Mouse (Mus musculus): ENCODE measurements around the gene Cybrd1. TPM values are rescaled to one million over a fixed set of nuclear protein-coding genes. Genes with fewer than 3 reads are reported as not detected.

Cybrd1 gene
- polyA plus RNA-seq, 1 experiment, result 9.4 TPM

DNA sequence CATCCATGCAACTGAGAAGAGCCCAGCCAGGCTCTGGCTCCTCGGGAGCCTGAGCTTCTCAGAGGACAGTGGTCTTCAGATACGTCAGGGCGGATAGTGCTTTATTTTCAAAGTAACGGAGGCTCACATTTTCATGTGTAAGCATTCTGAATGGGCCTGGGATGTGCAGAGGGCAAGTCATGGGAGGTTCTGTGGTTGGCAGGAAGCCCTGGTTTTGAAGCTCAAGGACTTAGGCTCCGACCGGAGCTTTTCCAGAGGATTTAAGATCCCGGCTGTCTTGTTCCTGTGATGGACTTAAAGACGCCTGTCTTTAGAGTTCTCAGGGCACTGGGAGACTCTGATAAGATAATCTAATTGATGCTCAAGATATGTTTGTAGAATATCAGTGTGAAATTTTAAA is 38.7 kb downstream of the Cybrd1 start:
- TF ChIP-seq POLR2A (IDR thresholded peaks at IDR 0.05; ENCODE audit: borderline replicate concordance, extremely low read depth, insufficient read depth, insufficient read length, poor library complexity, severe bottlenecking) (no peak), CTCF (IDR thresholded peaks at IDR 0.05; ENCODE audit: borderline replicate concordance, extremely low read depth, insufficient read depth, insufficient read length) (no peak)
- no peak for DNase-seq (ENCODE audit: low read depth)

- no peak for DNase-seq (ENCODE audit: low read depth)
- TF ChIP-seq POLR2A (IDR thresholded peaks at IDR 0.05; ENCODE audit: borderline replicate concordance, extremely low read depth, insufficient read depth, insufficient read length, poor library complexity, severe bottlenecking) (no peak), CTCF (IDR thresholded peaks at IDR 0.05; ENCODE audit: borderline replicate concordance, extremely low read depth, insufficient read depth, insufficient read length) (no peak)
These were observed 40.2 kb downstream of the Cybrd1 start for GRCm38 (mm10) chr2:71157881-71158280.

GRCm38 (mm10) chr2:71159576-71160306 is 42.0 kb downstream of the Cybrd1 start:
- no peak for TF ChIP-seq POLR2A (IDR thresholded peaks at IDR 0.05; ENCODE audit: borderline replicate concordance, extremely low read depth, insufficient read depth, insufficient read length, poor library complexity, severe bottlenecking)
- TF ChIP-seq CTCF (IDR thresholded peaks at IDR 0.05; ENCODE audit: borderline replicate concordance, extremely low read depth, insufficient read depth, insufficient read length), result no peak
- no peak for DNase-seq (ENCODE audit: low read depth)

- no peak for TF ChIP-seq CTCF (IDR thresholded peaks at IDR 0.05; ENCODE audit: borderline replicate concordance, extremely low read depth, insufficient read depth, insufficient read length)
- TF ChIP-seq POLR2A (IDR thresholded peaks at IDR 0.05; ENCODE audit: borderline replicate concordance, extremely low read depth, insufficient read depth, insufficient read length, poor library complexity, severe bottlenecking), result no peak
- peak; percentile 86 for DNase-seq (ENCODE audit: low read depth)
These were observed 42.7 kb downstream of the Cybrd1 start for GRCm38 (mm10) chr2:71160307-71160861.

- DNase-seq (ENCODE audit: low read depth), result no peak
- TF ChIP-seq POLR2A (IDR thresholded peaks at IDR 0.05; ENCODE audit: borderline replicate concordance, extremely low read depth, insufficient read depth, insufficient read length, poor library complexity, severe bottlenecking) (no peak), CTCF (IDR thresholded peaks at IDR 0.05; ENCODE audit: borderline replicate concordance, extremely low read depth, insufficient read depth, insufficient read length) (no peak)
These were observed 43.8 kb downstream of the Cybrd1 start for GRCm38 (mm10) chr2:71161558-71161957.

DNA sequence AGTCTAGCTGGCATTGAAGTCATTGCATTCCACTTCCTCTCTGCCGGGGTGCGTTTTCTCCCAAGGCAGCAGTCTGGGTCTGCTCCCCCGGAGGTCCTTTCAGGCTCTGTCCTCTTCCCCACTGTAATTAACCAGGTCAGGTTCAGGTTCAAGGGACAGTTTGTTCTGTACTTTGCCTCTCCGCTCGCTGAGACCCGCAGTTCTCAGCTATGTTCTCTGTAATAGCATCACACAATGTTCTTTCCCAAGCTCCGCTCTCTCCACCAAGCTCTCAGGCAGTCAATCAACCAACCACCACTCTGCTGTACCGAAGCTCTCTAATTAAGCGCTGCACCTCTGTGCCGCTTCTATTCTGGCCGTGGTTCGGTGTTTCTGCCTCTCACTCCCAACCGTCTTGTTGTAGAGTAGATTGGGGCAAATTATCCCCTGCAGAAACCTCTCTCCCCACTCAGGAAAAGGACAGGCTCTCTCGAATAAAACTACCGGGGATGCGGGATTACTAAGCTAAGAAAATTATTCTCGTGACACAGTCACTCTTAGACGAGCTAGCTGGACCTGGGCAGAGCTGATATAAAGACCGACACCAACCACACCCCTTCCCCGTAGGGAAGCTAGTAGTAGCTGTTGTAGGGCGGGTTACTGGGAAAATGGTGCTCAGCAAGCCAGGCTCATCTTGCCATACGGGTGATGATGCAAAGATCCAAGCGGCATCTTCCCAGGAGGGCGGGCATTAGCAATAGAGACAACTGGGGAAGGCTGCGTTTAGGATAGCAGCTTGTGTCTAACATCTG is 45.3 kb downstream of the Cybrd1 start:
- TF ChIP-seq CTCF (IDR thresholded peaks at IDR 0.05; ENCODE audit: borderline replicate concordance, extremely low read depth, insufficient read depth, insufficient read length) (no peak), POLR2A (IDR thresholded peaks at IDR 0.05; ENCODE audit: borderline replicate concordance, extremely low read depth, insufficient read depth, insufficient read length, poor library complexity, severe bottlenecking) (no peak)
- DNase-seq (ENCODE audit: low read depth), result no peak

GRCm38 (mm10) chr2:71167211-71167610 is 49.5 kb downstream of the Cybrd1 start:
- no peak for DNase-seq (ENCODE audit: low read depth)
- TF ChIP-seq POLR2A (IDR thresholded peaks at IDR 0.05; ENCODE audit: borderline replicate concordance, extremely low read depth, insufficient read depth, insufficient read length, poor library complexity, severe bottlenecking) (no peak), CTCF (IDR thresholded peaks at IDR 0.05; ENCODE audit: borderline replicate concordance, extremely low read depth, insufficient read depth, insufficient read length) (no peak)

DNA sequence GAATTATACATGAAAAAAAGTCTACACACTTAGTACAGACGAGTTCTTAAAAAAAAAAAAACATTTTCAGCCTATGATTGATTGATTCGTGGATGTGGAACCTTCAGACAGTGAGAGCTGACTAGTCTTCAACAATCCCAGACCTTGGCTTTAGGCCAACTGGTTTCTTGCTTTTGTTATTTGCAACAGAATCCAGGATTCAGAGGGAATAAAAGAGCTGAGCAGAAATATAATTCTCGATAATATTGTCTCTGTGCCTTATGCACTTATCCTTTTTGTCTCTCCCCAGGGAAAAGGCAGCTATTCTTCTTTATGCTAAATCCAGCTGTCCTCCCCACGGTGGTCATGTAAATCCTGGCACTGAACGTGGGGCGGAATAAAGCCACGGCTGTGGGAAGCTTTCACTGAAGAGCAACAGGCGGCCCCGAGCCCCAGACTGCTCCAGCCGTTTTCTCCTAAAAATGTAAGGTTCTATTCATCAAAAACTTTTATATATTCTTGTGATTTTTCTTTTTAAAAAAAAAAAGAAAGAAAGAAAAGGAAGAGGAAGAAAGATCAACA is 50.8 kb downstream of the Cybrd1 start:
- TF ChIP-seq POLR2A (IDR thresholded peaks at IDR 0.05; ENCODE audit: borderline replicate concordance, extremely low read depth, insufficient read depth, insufficient read length, poor library complexity, severe bottlenecking) (no peak), CTCF (IDR thresholded peaks at IDR 0.05; ENCODE audit: borderline replicate concordance, extremely low read depth, insufficient read depth, insufficient read length) (no peak)
- DNase-seq (ENCODE audit: low read depth), result peak; percentile 83

DNA sequence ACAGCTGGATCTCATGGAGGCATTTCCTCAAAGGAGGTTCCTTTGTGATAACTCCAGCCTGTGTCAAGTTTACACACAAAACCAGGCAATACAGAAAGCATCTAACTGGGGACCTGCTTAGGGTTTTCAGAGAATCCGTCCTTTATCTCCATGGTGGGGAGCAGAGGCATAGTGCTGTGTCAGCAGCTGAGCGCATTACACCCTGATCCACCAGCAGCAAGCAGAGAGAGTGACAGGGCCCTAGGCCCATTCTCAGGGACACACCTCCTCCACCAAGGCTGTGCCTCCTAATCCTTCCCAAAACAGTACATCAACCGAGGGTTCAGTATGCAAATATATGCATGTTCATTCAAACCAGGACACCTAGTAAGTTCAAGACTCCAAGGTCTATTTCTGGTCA is 55.3 kb downstream of the Cybrd1 start:
- no peak for DNase-seq (ENCODE audit: low read depth)
- TF ChIP-seq POLR2A (IDR thresholded peaks at IDR 0.05; ENCODE audit: borderline replicate concordance, extremely low read depth, insufficient read depth, insufficient read length, poor library complexity, severe bottlenecking), result no peak
- no peak for TF ChIP-seq CTCF (IDR thresholded peaks at IDR 0.05; ENCODE audit: borderline replicate concordance, extremely low read depth, insufficient read depth, insufficient read length)

DNA sequence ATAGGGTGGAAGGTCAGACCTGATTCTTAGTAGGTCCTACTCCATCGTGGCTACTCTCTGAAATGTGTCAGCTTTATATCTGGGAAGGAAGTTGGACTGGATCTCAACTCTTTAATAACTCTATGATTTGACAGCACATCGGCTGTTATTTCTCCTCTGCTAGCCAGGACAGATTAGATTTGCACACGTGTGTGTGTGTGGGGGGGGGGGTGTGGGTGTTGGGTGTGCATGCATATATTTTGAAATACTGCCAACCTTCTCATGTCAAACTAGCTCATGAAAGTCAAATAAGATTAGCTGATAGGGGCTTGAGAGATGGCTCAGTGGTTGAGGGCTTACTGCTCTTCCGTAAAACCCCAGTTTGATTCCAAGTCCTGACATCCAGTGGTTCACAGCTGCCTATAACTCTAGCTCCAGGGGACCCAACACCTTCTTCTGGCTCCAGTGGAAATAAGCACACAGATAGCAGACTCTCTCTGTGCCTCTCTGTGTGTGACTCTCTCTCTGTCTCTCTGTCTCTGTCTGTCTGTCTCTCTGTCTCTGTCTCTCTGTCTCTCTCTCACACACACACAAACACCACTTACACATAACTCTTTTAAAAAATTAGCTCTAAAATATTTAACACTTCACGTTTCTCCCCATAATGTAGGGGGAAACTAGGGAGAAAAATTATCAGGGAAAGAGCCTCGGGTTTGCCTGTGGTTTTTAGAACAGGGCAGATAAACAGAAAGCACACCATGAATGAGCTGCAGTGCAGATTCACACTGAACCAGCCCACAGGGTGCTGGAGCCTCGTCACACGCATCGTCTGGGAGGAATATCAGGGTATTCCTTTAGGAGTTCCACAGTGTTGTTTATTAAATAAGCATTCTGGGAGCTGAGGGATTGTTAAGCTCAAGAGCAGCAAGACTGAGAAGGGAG is 58.9 kb downstream of the Cybrd1 start:
- no peak for DNase-seq (ENCODE audit: low read depth)
- TF ChIP-seq POLR2A (IDR thresholded peaks at IDR 0.05; ENCODE audit: borderline replicate concordance, extremely low read depth, insufficient read depth, insufficient read length, poor library complexity, severe bottlenecking) (no peak), CTCF (IDR thresholded peaks at IDR 0.05; ENCODE audit: borderline replicate concordance, extremely low read depth, insufficient read depth, insufficient read length) (no peak)

Measured in brain, embryonic 14.5 days (tissue).